ENCODE assay signal across 8 mouse cellular contexts in the genomic region with DNA sequence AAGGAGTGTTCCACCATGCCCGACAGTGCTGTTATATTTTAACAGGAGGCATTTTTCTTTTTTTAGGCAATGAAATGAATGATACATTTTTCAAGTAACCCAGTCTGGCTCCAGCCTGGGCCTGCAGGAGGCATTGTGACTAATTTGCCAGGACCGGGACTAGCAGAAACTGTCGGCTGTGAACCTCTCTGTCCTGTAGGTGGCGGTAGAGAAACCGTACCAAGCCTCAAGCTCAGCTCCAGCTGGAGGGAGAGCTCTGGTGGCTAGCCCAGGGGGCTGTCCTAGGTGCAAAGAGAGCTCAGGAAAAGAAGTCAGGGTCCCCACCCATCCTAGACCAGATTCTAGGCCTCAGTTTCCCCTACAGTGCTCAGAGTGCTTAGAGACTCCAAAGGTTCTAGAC. TPM values are rescaled to one million over a fixed set of nuclear protein-coding genes. Genes with fewer than 3 reads are reported as not detected.
DNase-seq lines count a peak whose midpoint lies in the region; ATAC-seq lines count a peak whose summit lies in the region.

No protein-coding gene starts in this region.

- ATAC-seq in monocyte, adult 5-6 weeks (replicated peaks; ENCODE audit: insufficient number of reproducible peaks, low FRiP score, low TSS enrichment, poor library complexity, severe bottlenecking) = peak; percentile 72; the same call in 1 of the 2 replicates

- intact Hi-C loops in gastrocnemius, postnatal 36 days (cut with DNase I) = loop anchor here (1.0 to 5.0 kb wide), 4 partner anchors 36 to 186 kb away; a partner anchor contains a TSS
- intact Hi-C loops in left cerebral cortex, postnatal 4 days (cut with DNase I) = loop anchor here (5.0 kb wide), 1 partner anchor 79 kb away; no protein-coding TSS in a partner anchor

- DNase-seq in 3T3-L1 (ENCODE audit: low read depth, low spot score) = peak; percentile 98
- peak; percentile 67 to 74 for DNase-seq in adrenal gland, adult 18-20 months (ENCODE audit: low spot score in 2 of 2)
- DNase-seq in embryo, embryonic 10.5 days (ENCODE audit: low spot score) = peak; percentile 97
- peak; percentile 72 for DNase-seq in gastrocnemius, postnatal 36 days
- DNase-seq in kidney, adult 18-20 months = peak; percentile 86
- DNase-seq in left cerebral cortex, postnatal 4 days = peak; percentile 80
- peak; percentile 75 to 87 for DNase-seq in spleen, postnatal 4 days (ENCODE audit: low spot score in 2 of 2)

RNA-seq across cellular contexts. Expression of a gene that starts 37.4 kb away (rescaled TPM):
- total RNA-seq in adrenal gland, adult 18-20 months (2021) = 10 to 100 TPM; 48.8 to 55.3 TPM
- total RNA-seq in gastrocnemius, postnatal 36 days (2021) = 100 to 1,000 TPM in 1 of 2 experiments, 10 to 100 TPM in 1; 71.7 to 145 TPM
- 10 to 100 TPM; 47.9 to 50.8 TPM for total RNA-seq in left cerebral cortex, postnatal 4 days (2021)
- 27.4 to 47.7 TPM (median 28.0 TPM) in 3 replicates for total RNA-seq in monocyte, adult 5-6 weeks (2017)

RNA-seq across cellular contexts. Expression of a gene that starts 38.4 kb away (rescaled TPM):
- total RNA-seq in adrenal gland, adult 18-20 months (2021) = 1 to 10 TPM; 4.1 to 4.5 TPM
- 1 to 10 TPM; 1.8 to 1.9 TPM for total RNA-seq in gastrocnemius, postnatal 36 days (2021)
- total RNA-seq in left cerebral cortex, postnatal 4 days (2021) = 1 to 10 TPM; 3.1 to 4.0 TPM
- 4.4 to 6.9 TPM (median 6.5 TPM) in 3 replicates for total RNA-seq in monocyte, adult 5-6 weeks (2017)

RNA-seq across cellular contexts. Expression of a gene that starts 46.5 kb away (rescaled TPM):
- 10 to 100 TPM; 27.4 to 41.0 TPM for total RNA-seq in adrenal gland, adult 18-20 months (2021)
- total RNA-seq in gastrocnemius, postnatal 36 days (2021) = 1 to 10 TPM; 2.6 to 2.7 TPM
- 10 to 100 TPM; 18.8 to 20.1 TPM for total RNA-seq in left cerebral cortex, postnatal 4 days (2021)
- 16.5 to 33.7 TPM (median 17.8 TPM) in 3 replicates for total RNA-seq in monocyte, adult 5-6 weeks (2017)

Comparison
In these comparisons a context has a peak if more than half of its experiments do, and no peak if none do; other contexts are left out.
1. Peak in every context shown above with its lines: DNase-seq and ATAC-seq.